Comparison of ENCODE assay signal across 17 mouse cellular contexts in genomic region chr2:7242139-7242538, GRCm38 (mm10).
DNase-seq lines count a peak whose midpoint lies in the region; ATAC-seq and TF ChIP-seq lines count a peak whose summit lies in the region.
"Had no signal": no experiment of that assay in that cellular context is flagged by ENCODE, and none has a peak within 500 bp of the region (broad histone marks: within the 10 kb centered on the region; RNA-seq: fewer than 3 reads in every experiment).

No protein-coding gene starts in this region.

- 54% methylated on average over 1 of the region's 1 CpGs for WGBS in liver, postnatal 0 days (ENCODE audit: insufficient replicate concordance)
- WGBS in heart, postnatal 0 days: 53% methylated on average over 1 of the region's 1 CpGs
- 24% methylated on average over 1 of the region's 1 CpGs for WGBS in small intestine, adult 2 months

- ATAC-seq in liver, postnatal 0 days: 0 out of 2 replicates have a peak, but pooled peaks have one; percentile 45
- ATAC-seq in heart, postnatal 0 days (ENCODE audit: insufficient read depth, low read depth): peak; percentile 63

- no peaks in the 10 kb centered on the region for H3K27me3 ChIP-seq in liver, postnatal 0 days (ENCODE audit: insufficient read depth, low read length)
- no peaks in the 10 kb centered on the region for H3K27me3 ChIP-seq in heart, postnatal 0 days (ENCODE audit: control insufficient read depth, insufficient read depth, low read length)
- H3K27me3 ChIP-seq in small intestine, adult 2 months (ENCODE audit: control insufficient read depth, insufficient read depth, low read length): no peaks in the 10 kb centered on the region; the same call in 1 of the 2 replicates
- H3K27me3 ChIP-seq: heart, embryonic 13.5 days; hindbrain, embryonic 13.5 days; lung, embryonic 15.5 days; neural tube, embryonic 12.5 days had no signal

- DNase-seq in heart, adult 11 months: peak; percentile 96
- no peak for DNase-seq in heart, postnatal 4 days
- DNase-seq in liver, postnatal 0 days: no peak
- no peak for DNase-seq in liver
- peak; percentile 61 for DNase-seq in heart, postnatal 0 days (ENCODE audit: low spot score)
- DNase-seq in urinary bladder, postnatal 4 days (ENCODE audit: low spot score in 2 of 2): no peak
- DNase-seq: cerebellum, adult 9-10 months; kidney, adult 9 months; left cerebral cortex, postnatal 4 days; thymus, postnatal 4 days had no signal

- TF ChIP-seq CTCF in liver, postnatal 0 days (IDR thresholded peaks at IDR 0.05; ENCODE audit: low read depth): no peak
- TF ChIP-seq CTCF in heart, postnatal 0 days (IDR thresholded peaks at IDR 0.05; ENCODE audit: low read depth): no peak
- no peak for TF ChIP-seq CTCF in small intestine, adult 2 months (IDR thresholded peaks at IDR 0.05; ENCODE audit: extremely low read depth, insufficient read length, insufficient replicate concordance, low read depth, low read length)

- H3K4me3 ChIP-seq in liver, postnatal 0 days (ENCODE audit: low read depth, low read length): no peak overlapping the region
- H3K4me3 ChIP-seq in heart, postnatal 0 days (ENCODE audit: low read depth, low read length): no peak overlapping the region
- H3K4me3 ChIP-seq in small intestine, adult 2 months (ENCODE audit: low read depth, low read length): no peak overlapping the region
- H3K4me3 ChIP-seq: heart, embryonic 13.5 days; hindbrain, embryonic 13.5 days; lung, embryonic 15.5 days; neural tube, embryonic 12.5 days had no signal

- TF ChIP-seq POLR2A in small intestine, adult 2 months (IDR thresholded peaks at IDR 0.05; ENCODE audit: low read depth, low read length): no peak

- no peaks in the 10 kb centered on the region for H3K9me3 ChIP-seq in liver, postnatal 0 days (ENCODE audit: low read length)
- H3K9me3 ChIP-seq in heart, postnatal 0 days (replicated peaks; ENCODE audit: control insufficient read depth, low read length): no peaks in the 10 kb centered on the region
- H3K9me3 ChIP-seq: heart, embryonic 13.5 days; hindbrain, embryonic 13.5 days; lung, embryonic 15.5 days; neural tube, embryonic 12.5 days had no signal

- H3K36me3 ChIP-seq in liver, postnatal 0 days (replicated peaks; ENCODE audit: insufficient read depth, low read length): no peaks in the 10 kb centered on the region
- no peaks in the 10 kb centered on the region for H3K36me3 ChIP-seq in heart, postnatal 0 days (replicated peaks; ENCODE audit: control insufficient read depth, insufficient read depth, low read length)
- no peaks in the 10 kb centered on the region for H3K36me3 ChIP-seq in small intestine, adult 2 months (ENCODE audit: control insufficient read depth, insufficient read depth, low read length)
- H3K36me3 ChIP-seq: heart, embryonic 13.5 days; hindbrain, embryonic 13.5 days; lung, embryonic 15.5 days; neural tube, embryonic 12.5 days had no signal

- no peak overlapping the region for H3K27ac ChIP-seq in liver, postnatal 0 days (ENCODE audit: low read depth)
- H3K27ac ChIP-seq in heart, postnatal 0 days (ENCODE audit: low read depth): no peak overlapping the region
- H3K27ac ChIP-seq in small intestine, adult 2 months (ENCODE audit: insufficient read depth, low read depth, low read length): peak overlapping the region; percentile 75; the same call in 1 of the 2 replicates
- H3K27ac ChIP-seq: heart, embryonic 13.5 days; hindbrain, embryonic 13.5 days; neural tube, embryonic 12.5 days had no signal

- H3K4me2 ChIP-seq in liver, postnatal 0 days (ENCODE audit: low read depth, low read length): no peak overlapping the region
- no peak overlapping the region for H3K4me2 ChIP-seq in heart, postnatal 0 days (ENCODE audit: low read depth, low read length)
- H3K4me2 ChIP-seq: heart, embryonic 13.5 days; hindbrain, embryonic 13.5 days; liver, embryonic 11.5 days; lung, embryonic 15.5 days; midbrain, embryonic 11.5 days; neural tube, embryonic 12.5 days had no signal

- H3K9ac ChIP-seq in liver, postnatal 0 days (replicated peaks): no peak overlapping the region
- H3K9ac ChIP-seq in heart, postnatal 0 days (replicated peaks; ENCODE audit: low read depth, low read length): no peak overlapping the region
- H3K9ac ChIP-seq: heart, embryonic 13.5 days; hindbrain, embryonic 13.5 days; lung, embryonic 15.5 days; neural tube, embryonic 12.5 days had no signal

- peak; percentile 82 for TF ChIP-seq EP300 in liver, postnatal 0 days (IDR thresholded peaks at IDR 0.05; ENCODE audit: low read depth)
- TF ChIP-seq EP300 in heart, postnatal 0 days (IDR thresholded peaks at IDR 0.05; ENCODE audit: low read depth): no peak

- H3K4me1 ChIP-seq in liver, postnatal 0 days (ENCODE audit: insufficient read depth): 0 out of 2 replicates have a peak, but pooled peaks cover 3% of the 10 kb centered on the region
- peaks cover 9% of the 10 kb centered on the region; the same call in 1 of the 2 replicates for H3K4me1 ChIP-seq in heart, postnatal 0 days (ENCODE audit: control insufficient read depth, insufficient read depth)
- H3K4me1 ChIP-seq in small intestine, adult 2 months (ENCODE audit: control insufficient read depth, insufficient read depth, insufficient read length, low read length): peaks cover 2% of the 10 kb centered on the region; the same call in 1 of the 2 replicates
- H3K4me1 ChIP-seq: neural tube, embryonic 12.5 days had no signal

Comparison
In these comparisons a context has a peak if more than half of its experiments do, and no peak if none do; other contexts are left out.
1. DNase-seq: peak in heart, adult 11 months (single experiment) and heart, postnatal 0 days (single experiment); none in heart, postnatal 4 days (single experiment), liver, postnatal 0 days (single experiment), liver (single experiment) and urinary bladder, postnatal 4 days (0 of 2).